ENCODE assay signal across 8 mouse cellular contexts in the genomic region with DNA sequence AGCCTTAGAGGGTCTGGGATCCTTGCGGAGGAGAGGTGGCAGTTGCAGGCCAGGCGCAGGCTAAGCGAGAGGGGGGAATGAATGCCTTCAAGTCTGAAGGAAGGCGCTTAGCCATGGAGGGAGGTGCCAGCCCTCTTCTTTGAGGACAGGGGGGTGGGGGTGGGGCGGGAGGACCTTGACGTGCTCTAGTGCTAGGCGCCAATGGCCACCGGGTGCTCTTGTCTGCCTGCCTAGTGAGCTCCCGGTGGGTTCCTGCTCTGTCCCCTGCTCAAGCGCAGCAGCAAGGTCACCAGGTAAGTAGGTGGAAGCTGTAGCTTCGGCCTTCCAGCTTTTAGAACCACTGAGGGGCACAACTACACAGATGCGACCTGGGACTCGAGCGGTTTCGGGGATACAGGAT. TPM values are rescaled to one million over a fixed set of nuclear protein-coding genes. Genes with fewer than 3 reads are reported as not detected.
A peak's percentile ranks its signal among the peaks of the same experiment; 100 is the strongest.
DNase-seq lines count a peak whose midpoint lies in the region; ATAC-seq and TF ChIP-seq lines count a peak whose summit lies in the region.

No protein-coding gene starts in this region.

- H3K4me3 ChIP-seq in left cerebral cortex, adult 2 months: peak overlapping the region; percentile 56
- peak overlapping the region; percentile 50 for H3K4me3 ChIP-seq in embryonic facial prominence, embryonic 14.5 days (ENCODE audit: low read depth, low read length)
- peak overlapping the region; percentile 73 for H3K4me3 ChIP-seq in limb, embryonic 10.5 days
- peak overlapping the region; percentile 48 for H3K4me3 ChIP-seq in olfactory bulb, adult 2 months (ENCODE audit: insufficient read depth, low read depth, low read length)

- H3K4me2 ChIP-seq in embryonic facial prominence, embryonic 14.5 days (ENCODE audit: low read depth, low read length): peak overlapping the region; percentile 100

- H3K9me3 ChIP-seq in embryonic facial prominence, embryonic 14.5 days (ENCODE audit: control insufficient read depth, low read length): no peaks in the 10 kb centered on the region
- no peaks in the 10 kb centered on the region for H3K9me3 ChIP-seq in limb, embryonic 10.5 days (replicated peaks)

- ATAC-seq in embryonic facial prominence, embryonic 14.5 days (ENCODE audit: low read depth): no peak
- no peak for ATAC-seq in granulocyte monocyte progenitor cell, adult 5-6 weeks (replicated peaks; ENCODE audit: poor library complexity, severe bottlenecking)

- H3K27me3 ChIP-seq in embryonic facial prominence, embryonic 14.5 days (replicated peaks; ENCODE audit: control insufficient read depth, insufficient read depth, low read length): peaks cover 20% of the 10 kb centered on the region
- peaks cover 40% of the 10 kb centered on the region for H3K27me3 ChIP-seq in limb, embryonic 10.5 days (ENCODE audit: low read depth, poor library complexity, severe bottlenecking)

- peak overlapping the region; percentile 56 for H3K9ac ChIP-seq in embryonic facial prominence, embryonic 14.5 days (ENCODE audit: low read depth, low read length)

- peak overlapping the region; percentile 61; the same call in 1 of the 2 replicates for H3K27ac ChIP-seq in left cerebral cortex, adult 2 months
- H3K27ac ChIP-seq in embryonic facial prominence, embryonic 14.5 days (replicated peaks; ENCODE audit: low read depth, low read length): no peak overlapping the region
- H3K27ac ChIP-seq in limb, embryonic 10.5 days: peak overlapping the region; percentile 72
- no peak overlapping the region for H3K27ac ChIP-seq in olfactory bulb, adult 2 months (ENCODE audit: insufficient read depth, low read depth, low read length)

- intact Hi-C loops in left cerebral cortex, adult 2 months (cut with DNase I): no loop called here
- intact Hi-C loops in left cerebral cortex, postnatal 10 days (cut with DNase I): no loop called here

- peaks cover 8% of the 10 kb centered on the region for H3K4me1 ChIP-seq in embryonic facial prominence, embryonic 14.5 days (ENCODE audit: control insufficient read depth, insufficient read depth, low read length)
- H3K4me1 ChIP-seq in limb, embryonic 10.5 days: peaks cover 21% of the 10 kb centered on the region
- H3K4me1 ChIP-seq in olfactory bulb, adult 2 months (ENCODE audit: control insufficient read depth, insufficient read depth, low read length): peaks cover 20% of the 10 kb centered on the region; the same call in 1 of the 2 replicates

- no peaks in the 10 kb centered on the region for H3K36me3 ChIP-seq in embryonic facial prominence, embryonic 14.5 days (ENCODE audit: control insufficient read depth, insufficient read depth, low read length)
- no peaks in the 10 kb centered on the region for H3K36me3 ChIP-seq in limb, embryonic 10.5 days

- no peak for DNase-seq in left cerebral cortex, adult 2 months (ENCODE audit: extremely low spot score in 1 of 2, low spot score in 2 of 2)
- no peak for DNase-seq in left cerebral cortex, postnatal 10 days (ENCODE audit: extremely low spot score in 1 of 2, low spot score in 2 of 2)
- DNase-seq in embryonic facial prominence, embryonic 14.5 days (ENCODE audit: low spot score): peak; percentile 7
- peak; percentile 53 for DNase-seq in limb, embryonic 10.5 days (ENCODE audit: low spot score)
- DNase-seq in right cerebral cortex, postnatal 25 days: no peak
- no peak for DNase-seq in frontal cortex, postnatal 14 days (ENCODE audit: low spot score in 2 of 2)

- TF ChIP-seq CTCF in left cerebral cortex, adult 2 months (IDR thresholded peaks at IDR 0.05): no peak
- TF ChIP-seq CTCF in olfactory bulb, adult 2 months (IDR thresholded peaks at IDR 0.05; ENCODE audit: insufficient read depth, low read depth, low read length): no peak

- TF ChIP-seq POLR2A in olfactory bulb, adult 2 months (IDR thresholded peaks at IDR 0.05; ENCODE audit: insufficient read depth, low read depth, low read length): no peak

- WGBS in embryonic facial prominence, embryonic 14.5 days: 2% methylated on average over 13 of the region's 15 CpGs
- 3% methylated on average over 15 of the region's 15 CpGs for WGBS in limb, embryonic 10.5 days
- 22% methylated on average over 15 of the region's 15 CpGs for WGBS in olfactory bulb, adult 2 months

RNA-seq across cellular contexts. Expression of gene Ppp1r3g, which starts 9.1 kb away (rescaled TPM):
- 10 to 100 TPM; 17.0 to 19.0 TPM for total RNA-seq in left cerebral cortex, adult 2 months (2021)
- 10 to 100 TPM in 1 of 2 experiments, 1 to 10 TPM in 1; 5.9 to 11.7 TPM for total RNA-seq in left cerebral cortex, postnatal 10 days (2021)
- polyA plus RNA-seq in embryonic facial prominence, embryonic 14.5 days (2014; fragmentation: Nextera tagmentation; extraction: Ambion mirVana): 0.46 and 1.5 TPM in 2 replicates
- polyA plus RNA-seq in limb, embryonic 10.5 days (2016; fragmentation: Nextera tagmentation; extraction: Ambion mirVana): 1.4 and 1.6 TPM in 2 replicates
- not detected in 2 replicates for polyA plus RNA-seq in olfactory bulb, adult 2 months (2012; ENCODE audit: insufficient read depth, insufficient read length, low replicate concordance, missing spikeins)
- not detected in 2 replicates for total RNA-seq in granulocyte monocyte progenitor cell, adult 5-6 weeks (2014; fragmentation: Nextera tagmentation)
- total RNA-seq in granulocyte monocyte progenitor cell, adult 5-6 weeks (2017): not detected in 2 replicates

Comparison
In these comparisons a context has a peak if more than half of its experiments do, and no peak if none do; other contexts are left out.
1. DNase-seq: peak in embryonic facial prominence, embryonic 14.5 days (single experiment) and limb, embryonic 10.5 days (single experiment); none in left cerebral cortex, adult 2 months (0 of 2), left cerebral cortex, postnatal 10 days (0 of 2), right cerebral cortex, postnatal 25 days (single experiment) and frontal cortex, postnatal 14 days (0 of 2).
2. H3K27ac ChIP-seq: peak in left cerebral cortex, adult 2 months (single experiment) and limb, embryonic 10.5 days (single experiment); none in embryonic facial prominence, embryonic 14.5 days (single experiment) and olfactory bulb, adult 2 months (single experiment).
3. RNA of gene Ppp1r3g, which starts 9.1 kb away (total RNA-seq): 17.0 to 19.0 TPM in left cerebral cortex, adult 2 months and 5.9 to 11.7 TPM in left cerebral cortex, postnatal 10 days; not detected in granulocyte monocyte progenitor cell, adult 5-6 weeks; every median in the first group is over 4 times any median in the second.
4. Peak in every context shown above with its lines, with median percentiles within 50 percentile points of each other: H3K4me3 ChIP-seq.